Mouse (Mus musculus) retina, postnatal 7 days (tissue): Measurements from ENCODE around the gene Tbc1d2.
"Not testable (repeated sequence)": the region's sequence is repeated elsewhere in the genome, so short reads cannot be mapped to it uniquely, and the experiment has no call there.

Experiments used
- DNase-seq: peaks from one replicate; pipeline ENCODE4 v3.0.0-alpha.2; 2012; ENCODE audit warnings: low read depth, low spot score

The Tbc1d2 gene

GRCm38 (mm10) chr4:46601844-46602423 is 48.1 kb downstream of the Tbc1d2 start, which contains the start of gene Coro2a:
TSS of gene Coro2a (minus strand) at chr4:46602202.
- peak; percentile 74 for DNase-seq

GRCm38 (mm10) chr4:46601258-46601843 is 48.7 kb downstream of the Tbc1d2 start:
- no peak for DNase-seq

DNA sequence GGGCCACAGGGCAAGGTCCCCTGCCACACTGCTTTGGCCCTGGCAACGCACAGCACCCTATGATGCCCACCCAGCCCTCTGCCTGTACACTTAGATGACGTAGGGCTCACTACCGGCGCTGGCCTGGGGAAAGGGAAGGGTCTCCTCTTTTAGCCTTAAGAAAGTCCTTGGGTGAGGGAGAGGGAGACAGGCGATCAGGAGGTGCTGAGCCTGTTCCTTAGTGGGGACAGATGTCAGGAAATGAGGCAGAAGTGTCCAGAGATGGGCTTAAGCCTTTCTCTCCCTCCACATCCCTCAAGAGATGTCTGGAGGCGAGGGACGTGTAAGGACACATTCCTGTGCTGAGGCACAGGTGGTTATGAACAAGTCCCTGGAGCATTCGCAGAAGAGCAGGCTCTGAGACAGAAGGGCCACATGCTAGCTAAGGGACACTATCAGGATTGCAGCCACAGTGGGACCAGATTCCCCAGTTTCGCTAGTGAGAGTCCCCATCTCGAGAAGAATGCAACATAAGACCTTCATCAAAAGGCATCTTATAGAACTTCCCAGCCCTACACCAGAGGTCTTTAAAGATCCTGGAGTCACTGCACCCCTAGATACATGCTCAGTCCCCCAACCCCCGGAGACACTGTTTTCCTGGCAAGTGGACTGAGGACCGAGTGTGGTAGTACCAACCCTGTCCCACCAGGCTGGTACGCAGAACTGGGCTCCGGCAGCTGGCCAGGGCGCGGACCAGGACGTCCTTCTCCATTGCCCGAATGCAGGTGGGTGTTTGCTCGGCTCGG is 49.3 kb downstream of the Tbc1d2 start:
- DNase-seq: no peak

- not testable (repeated sequence) for DNase-seq
Measured at GRCm38 (mm10) chr4:46599609-46600008, 50.4 kb downstream of the Tbc1d2 start.

- no peak for DNase-seq
Measured at GRCm38 (mm10) chr4:46598981-46599380, 51.0 kb downstream of the Tbc1d2 start.

DNA sequence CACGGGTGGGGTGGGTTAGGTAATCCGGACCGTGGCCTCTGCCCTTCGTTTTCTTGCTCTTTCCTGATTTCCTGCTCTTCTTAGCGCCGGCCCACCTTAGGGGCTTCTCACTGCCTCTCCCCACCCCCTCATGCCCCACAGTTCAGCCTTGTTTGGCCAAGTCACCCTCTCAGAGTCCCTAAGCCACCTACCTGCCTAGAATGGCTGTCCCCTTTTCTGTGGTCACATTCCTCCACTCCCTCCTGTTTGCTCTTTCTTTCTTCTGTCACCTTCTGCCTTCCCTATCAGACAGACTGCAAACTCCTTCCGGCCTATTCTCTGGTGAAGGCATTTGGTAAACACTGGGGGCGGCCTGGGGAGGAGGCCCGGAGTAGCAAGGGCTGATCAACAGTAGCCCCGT is 51.9 kb downstream of the Tbc1d2 start:
- no peak for DNase-seq

DNA sequence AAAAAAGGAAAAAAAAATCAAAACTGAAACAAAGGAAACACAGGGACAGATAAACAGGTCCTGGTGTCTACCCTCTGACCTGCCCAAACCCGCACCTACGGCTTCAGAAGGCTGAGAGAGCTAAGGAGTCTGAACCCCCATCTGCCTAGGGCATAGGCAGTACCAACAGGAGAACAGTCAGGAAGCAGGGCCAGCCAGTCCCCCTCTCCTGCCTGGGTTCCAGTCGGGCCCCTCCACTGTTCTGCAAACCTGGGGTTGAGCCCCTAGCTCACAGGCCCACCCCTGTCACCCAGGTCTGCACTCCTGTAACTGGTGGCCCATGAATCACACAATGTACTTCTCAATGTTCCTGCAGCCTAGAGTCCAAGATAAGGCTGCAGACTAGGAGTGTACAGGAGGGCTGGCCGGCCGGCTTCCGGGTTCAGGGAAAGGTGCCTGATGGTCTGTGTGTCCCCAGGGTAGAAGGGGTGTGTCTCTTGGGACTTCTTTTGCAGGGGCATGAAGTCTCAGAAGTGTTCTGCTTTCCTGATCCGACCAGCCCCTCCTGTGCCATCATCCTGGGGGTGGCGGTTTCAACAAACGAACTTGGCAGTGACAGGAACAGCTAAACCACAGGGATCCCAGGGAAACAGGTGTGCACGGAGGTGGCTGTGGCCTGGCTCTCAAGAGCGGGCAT is 52.6 kb downstream of the Tbc1d2 start:
- DNase-seq: no peak

DNA sequence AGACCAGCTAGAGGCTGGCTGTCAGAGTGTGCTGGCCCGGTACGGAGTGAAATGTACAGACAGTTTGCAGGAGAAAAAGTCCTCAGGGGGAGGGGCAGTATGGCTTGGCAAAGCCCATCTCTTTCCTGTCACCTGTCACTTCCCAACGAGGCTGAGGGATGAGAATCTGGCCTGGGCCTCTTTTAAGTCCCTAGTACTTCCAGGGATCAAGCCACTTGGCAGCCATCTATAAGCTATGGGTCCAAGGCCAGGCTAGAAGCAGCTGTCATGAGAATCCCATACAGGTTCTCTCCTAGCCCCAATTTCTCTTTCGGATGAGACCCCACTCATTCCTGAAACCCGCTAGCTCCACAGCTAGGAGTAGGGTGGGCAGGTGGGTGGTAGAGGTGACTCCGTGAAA is 53.6 kb downstream of the Tbc1d2 start:
- DNase-seq: no peak

- DNase-seq: no peak
Measured at GRCm38 (mm10) chr4:46594131-46594530, 55.9 kb downstream of the Tbc1d2 start.

GRCm38 (mm10) chr4:46593472-46593871 is 56.5 kb downstream of the Tbc1d2 start:
- no peak for DNase-seq

GRCm38 (mm10) chr4:46591833-46592520 is 58.0 kb downstream of the Tbc1d2 start:
- no peak for DNase-seq

GRCm38 (mm10) chr4:46590810-46591209 is 59.2 kb downstream of the Tbc1d2 start:
- no peak for DNase-seq

DNA sequence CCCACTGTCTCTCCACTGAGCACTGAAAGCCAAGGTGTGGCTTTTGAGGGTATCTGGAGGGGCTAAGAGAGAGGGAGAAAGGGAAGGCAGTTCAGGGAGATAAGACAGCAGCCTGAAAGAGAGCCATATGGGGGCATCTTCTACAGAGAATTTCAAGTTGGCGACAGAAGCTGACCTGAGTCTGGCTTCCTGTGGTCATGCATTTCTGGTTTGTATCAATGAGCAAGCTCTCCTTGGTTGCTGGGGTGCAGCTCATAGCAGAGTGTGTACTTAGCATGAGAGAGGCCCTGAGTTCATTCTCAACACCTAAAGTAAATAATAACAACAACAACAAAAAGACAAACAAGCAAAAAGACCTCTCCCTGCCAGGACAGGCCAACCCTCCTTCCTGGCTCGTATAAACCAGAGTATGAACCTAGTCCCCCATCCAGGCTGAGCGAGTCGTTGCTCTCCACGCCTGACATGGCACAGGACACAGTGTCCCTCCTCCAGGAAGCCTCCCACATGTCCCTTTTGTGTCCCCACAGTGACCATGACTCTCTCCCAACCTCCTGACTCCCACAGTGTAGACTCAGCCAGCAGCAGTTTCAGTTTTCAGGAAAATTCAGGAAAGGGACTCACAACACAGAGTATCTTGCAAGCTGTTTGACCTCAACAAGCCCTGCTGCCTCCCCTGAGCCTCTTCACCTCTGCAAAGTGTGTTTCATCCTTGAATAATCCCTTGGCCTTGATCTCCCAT is 59.9 kb downstream of the Tbc1d2 start:
- DNase-seq: no peak

GRCm38 (mm10) chr4:46589151-46589550 is 60.9 kb downstream of the Tbc1d2 start:
- no peak for DNase-seq

DNA sequence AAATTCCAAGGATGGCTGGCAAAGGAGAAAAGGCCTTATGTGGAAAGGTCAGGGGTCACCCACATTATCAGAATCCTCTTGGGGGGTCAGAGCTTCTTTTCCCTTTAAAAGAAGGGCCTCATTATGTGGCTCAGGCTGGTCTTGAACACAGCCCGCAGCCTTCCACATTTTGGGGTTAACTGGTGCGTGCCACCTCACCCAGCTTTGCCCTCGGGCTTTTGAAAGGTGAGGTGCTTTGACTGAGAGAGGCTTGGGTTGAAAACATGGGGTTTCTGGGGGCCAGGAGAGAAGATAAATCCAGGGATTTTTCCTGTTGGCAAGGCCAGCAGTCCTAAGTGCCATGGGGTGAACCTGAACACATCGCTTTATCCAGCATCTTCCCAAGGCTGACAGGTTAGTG is 63.5 kb downstream of the Tbc1d2 start:
- no peak for DNase-seq

- no peak for DNase-seq
Measured at GRCm38 (mm10) chr4:46585811-46586190, 64.2 kb downstream of the Tbc1d2 start.

DNA sequence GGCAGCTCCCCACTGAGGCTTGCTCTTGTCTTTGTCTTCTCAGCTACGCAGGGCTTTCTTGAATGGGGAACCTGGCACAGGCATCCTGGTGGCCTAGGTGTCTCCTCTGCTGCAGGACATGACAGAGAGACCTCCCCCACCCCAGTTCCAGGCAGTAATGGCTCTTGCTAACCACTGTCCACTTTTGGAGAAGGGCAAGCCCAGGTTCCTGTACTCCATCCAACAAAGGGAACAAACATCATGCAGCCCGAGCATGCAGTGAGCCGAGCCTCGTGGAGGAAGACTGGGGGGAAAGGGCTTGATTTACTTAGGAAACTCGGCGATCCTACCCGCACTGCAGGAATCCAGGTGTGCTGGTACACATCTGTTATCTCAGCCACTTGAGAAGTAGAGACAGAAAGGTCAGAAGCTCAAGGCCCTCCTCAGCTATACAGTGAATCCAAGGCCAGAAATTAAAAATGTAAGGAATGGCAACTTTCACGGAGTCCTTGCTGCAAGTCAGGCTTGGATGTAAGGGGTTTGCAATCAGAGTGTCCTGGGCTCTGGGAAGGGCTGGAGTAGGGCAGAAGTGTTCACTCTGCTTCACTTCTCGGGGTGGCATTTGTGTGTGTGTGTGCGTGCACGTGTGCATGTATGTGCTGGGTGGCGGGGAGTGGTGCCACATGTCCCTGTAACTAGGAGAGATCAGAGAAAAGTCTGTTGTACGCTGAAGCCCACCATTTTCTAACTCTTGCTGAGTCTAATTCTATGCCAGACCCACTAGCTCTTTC is 64.8 kb downstream of the Tbc1d2 start:
- DNase-seq: no peak

DNA sequence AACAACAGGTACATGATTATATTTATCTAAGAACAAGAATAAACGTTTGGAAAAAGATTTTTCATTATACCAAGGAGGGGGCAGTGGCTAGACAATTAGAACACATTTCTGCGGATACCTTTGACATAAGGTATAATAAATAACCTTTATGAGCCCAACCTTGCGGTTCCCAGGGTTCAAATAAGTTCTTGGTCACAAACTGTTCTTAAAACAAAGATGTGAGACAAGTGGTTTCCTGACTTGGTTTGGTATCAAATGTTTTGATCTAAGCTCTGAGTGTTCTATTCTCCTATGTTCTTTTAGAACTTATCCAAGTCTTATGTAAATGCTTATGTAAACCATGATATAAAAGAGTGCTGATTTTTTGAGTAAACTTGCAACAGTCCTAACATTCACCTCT is 65.5 kb downstream of the Tbc1d2 start:
- DNase-seq: not testable (repeated sequence)

DNA sequence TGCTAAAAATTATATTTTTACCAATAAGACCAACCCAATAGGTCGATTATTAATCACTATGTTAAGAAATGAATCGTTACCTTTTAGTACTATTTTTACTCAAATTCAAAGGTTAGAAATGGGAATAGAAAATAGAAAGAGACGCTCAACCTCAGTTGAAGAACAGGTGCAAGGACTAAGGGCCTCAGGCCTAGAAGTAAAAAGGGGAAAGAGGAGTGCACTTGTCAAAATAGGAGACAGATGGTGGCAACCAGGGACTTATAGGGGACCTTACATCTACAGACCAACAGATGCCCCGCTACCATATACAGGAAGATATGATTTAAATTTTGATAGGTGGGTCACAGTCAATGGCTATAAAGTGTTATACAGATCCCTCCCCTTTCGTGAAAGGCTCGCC is 65.9 kb downstream of the Tbc1d2 start:
- DNase-seq: not testable (repeated sequence)

DNA sequence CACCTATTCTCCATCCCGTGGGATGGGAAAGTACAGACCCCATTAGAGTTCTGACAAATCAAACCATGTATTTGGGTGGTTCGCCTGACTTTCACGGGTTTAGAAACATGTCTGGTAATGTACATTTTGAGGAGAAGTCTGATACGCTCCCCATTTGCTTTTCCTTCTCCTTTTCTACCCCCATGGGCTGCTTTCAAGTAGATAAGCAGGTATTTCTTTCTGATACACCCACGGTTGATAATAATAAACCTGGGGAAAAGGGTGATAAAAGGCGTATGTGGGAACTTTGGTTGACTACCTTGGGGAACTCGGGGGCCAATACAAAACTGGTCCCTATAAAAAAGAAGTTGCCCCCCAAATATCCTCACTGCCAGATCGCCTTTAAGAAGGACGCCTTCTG is 68.0 kb downstream of the Tbc1d2 start:
- DNase-seq: not testable (repeated sequence)
